Mouse (Mus musculus): ENCODE data around the gene Pkig. TPM values are rescaled to one million over a fixed set of nuclear protein-coding genes. Genes with fewer than 3 reads are reported as not detected.
A peak's percentile ranks its signal among the peaks of the same experiment; 100 is the strongest.

Pkig gene
- polyA plus RNA-seq, 1 experiment from 2014 or later, result 165 TPM

GRCm38 (mm10) chr2:163640493-163640892, 17.7 kb upstream of the Pkig start:
- ATAC-seq (ENCODE audit: low read depth), result no peak
- WGBS, result 79% methylated on average over 3 of the region's 3 CpGs

GRCm38 (mm10) chr2:163641681-163642080, 16.5 kb upstream of the Pkig start:
- Histone ChIP-seq H3K27me3 (replicated peaks; ENCODE audit: control insufficient read depth, insufficient read depth, low read length) (no peaks in the 10 kb centered on the region), H3K4me2 (ENCODE audit: low read depth, low read length) (no peak overlapping the region), H3K9me3 (ENCODE audit: control insufficient read depth, low read length) (no peaks in the 10 kb centered on the region), H3K9ac (ENCODE audit: low read depth, low read length) (no peak overlapping the region), H3K4me3 (ENCODE audit: low read depth, low read length) (no peak overlapping the region), H3K27ac (replicated peaks; ENCODE audit: low read depth, low read length) (no peak overlapping the region), H3K36me3 (ENCODE audit: control insufficient read depth, insufficient read depth, low read length) (peaks cover 16% of the 10 kb centered on the region; the same call in 1 of the 2 replicates), H3K4me1 (ENCODE audit: control insufficient read depth, insufficient read depth, low read length) (peaks cover 6% of the 10 kb centered on the region; the same call in 1 of the 2 replicates)
- 81% methylated on average over 3 of the region's 3 CpGs for WGBS
- DNase-seq (ENCODE audit: low spot score), result peak; percentile 55
- ATAC-seq (ENCODE audit: low read depth), result no peak

More at GRCm38 (mm10) chr2:163640493-163640892, 17.7 kb upstream of the Pkig start:
- H3K36me3 ChIP-seq (ENCODE audit: control insufficient read depth, insufficient read depth, low read length), result peaks cover 25% of the 10 kb centered on the region
- H3K4me2 ChIP-seq (ENCODE audit: low read depth, low read length), result no peak overlapping the region
- peaks cover 6% of the 10 kb centered on the region; the same call in 1 of the 2 replicates for H3K4me1 ChIP-seq (ENCODE audit: control insufficient read depth, insufficient read depth, low read length)
- no peaks in the 10 kb centered on the region for H3K27me3 ChIP-seq (replicated peaks; ENCODE audit: control insufficient read depth, insufficient read depth, low read length)
- no peak overlapping the region for H3K4me3 ChIP-seq (ENCODE audit: low read depth, low read length)
- H3K9me3 ChIP-seq (ENCODE audit: control insufficient read depth, low read length), result no peaks in the 10 kb centered on the region
- DNase-seq (ENCODE audit: low spot score), result no peak
- no peak overlapping the region for H3K27ac ChIP-seq (replicated peaks; ENCODE audit: low read depth, low read length)
- H3K9ac ChIP-seq (ENCODE audit: low read depth, low read length), result no peak overlapping the region

GRCm38 (mm10) chr2:163642685-163643575, 15.3 kb upstream of the Pkig start:
- peak overlapping the region; percentile 72 for H3K4me3 ChIP-seq (ENCODE audit: low read depth, low read length)
- peak overlapping the region; percentile 92 for H3K9ac ChIP-seq (ENCODE audit: low read depth, low read length)
- 84% methylated on average over 30 of the region's 30 CpGs for WGBS
- H3K4me2 ChIP-seq (ENCODE audit: low read depth, low read length), result peak overlapping the region; percentile 68
- peaks cover 6% of the 10 kb centered on the region; the same call in 1 of the 2 replicates for H3K4me1 ChIP-seq (ENCODE audit: control insufficient read depth, insufficient read depth, low read length)
- ATAC-seq (ENCODE audit: low read depth), result no peak
- H3K27ac ChIP-seq (replicated peaks; ENCODE audit: low read depth, low read length), result no peak overlapping the region; the same call in 1 of the 2 replicates
- H3K36me3 ChIP-seq (ENCODE audit: control insufficient read depth, insufficient read depth, low read length), result peaks cover 11% of the 10 kb centered on the region; the same call in 1 of the 2 replicates
- no peaks in the 10 kb centered on the region for H3K27me3 ChIP-seq (replicated peaks; ENCODE audit: control insufficient read depth, insufficient read depth, low read length)
- no peaks in the 10 kb centered on the region for H3K9me3 ChIP-seq (ENCODE audit: control insufficient read depth, low read length)
- DNase-seq (ENCODE audit: low spot score), result peak; percentile 23

- H3K36me3 ChIP-seq (ENCODE audit: control insufficient read depth, insufficient read depth, low read length), result peaks cover 11% of the 10 kb centered on the region; the same call in 1 of the 2 replicates
- WGBS, result 77% methylated on average over 2 of the region's 2 CpGs
- no peaks in the 10 kb centered on the region for H3K9me3 ChIP-seq (ENCODE audit: control insufficient read depth, low read length)
- peaks cover 6% of the 10 kb centered on the region; the same call in 1 of the 2 replicates for H3K4me1 ChIP-seq (ENCODE audit: control insufficient read depth, insufficient read depth, low read length)
- H3K27ac ChIP-seq (replicated peaks; ENCODE audit: low read depth, low read length), result peak overlapping the region; percentile 99; the same call in 1 of the 2 replicates
- peak overlapping the region; percentile 92 for H3K9ac ChIP-seq (ENCODE audit: low read depth, low read length)
- H3K4me2 ChIP-seq (ENCODE audit: low read depth, low read length), result peak overlapping the region; percentile 68
- DNase-seq (ENCODE audit: low spot score) (no peak), ATAC-seq (ENCODE audit: low read depth) (no peak)
- H3K4me3 ChIP-seq (ENCODE audit: low read depth, low read length), result peak overlapping the region; percentile 72
- no peaks in the 10 kb centered on the region for H3K27me3 ChIP-seq (replicated peaks; ENCODE audit: control insufficient read depth, insufficient read depth, low read length)
Observed at GRCm38 (mm10) chr2:163643576-163643971, 14.6 kb upstream of the Pkig start.

- Histone ChIP-seq H3K27ac (replicated peaks; ENCODE audit: low read depth, low read length) (peak overlapping the region; percentile 99), H3K36me3 (ENCODE audit: control insufficient read depth, insufficient read depth, low read length) (peaks cover 9% of the 10 kb centered on the region; the same call in 1 of the 2 replicates), H3K9ac (ENCODE audit: low read depth, low read length) (peak overlapping the region; percentile 92), H3K4me1 (ENCODE audit: control insufficient read depth, insufficient read depth, low read length) (peaks cover 6% of the 10 kb centered on the region; the same call in 1 of the 2 replicates), H3K4me3 (ENCODE audit: low read depth, low read length) (peak overlapping the region; percentile 72), H3K27me3 (replicated peaks; ENCODE audit: control insufficient read depth, insufficient read depth, low read length) (no peaks in the 10 kb centered on the region), H3K4me2 (ENCODE audit: low read depth, low read length) (peak overlapping the region; percentile 68), H3K9me3 (ENCODE audit: control insufficient read depth, low read length) (no peaks in the 10 kb centered on the region)
- no peak for DNase-seq (ENCODE audit: low spot score)
- no peak for ATAC-seq (ENCODE audit: low read depth)
- WGBS, result 11% methylated on average over 4 of the region's 4 CpGs
Observed at GRCm38 (mm10) chr2:163644047-163644446, 14.1 kb upstream of the Pkig start.

GRCm38 (mm10) chr2:163644575-163645385, 13.4 kb upstream of the Pkig start, which contains the start of gene Serinc3:
TSS of gene Serinc3 (minus strand) at chr2:163645131.
- Histone ChIP-seq H3K27me3 (replicated peaks; ENCODE audit: control insufficient read depth, insufficient read depth, low read length) (no peaks in the 10 kb centered on the region), H3K4me2 (ENCODE audit: low read depth, low read length) (peak within 1 kb of the TSS; percentile 68), H3K36me3 (ENCODE audit: control insufficient read depth, insufficient read depth, low read length) (0 out of 2 replicates have a peak, but pooled peaks cover 8% of the 10 kb centered on the region), H3K27ac (replicated peaks; ENCODE audit: low read depth, low read length) (peak within 1 kb of the TSS; percentile 99), H3K4me3 (ENCODE audit: low read depth, low read length) (peak within 1 kb of the TSS; percentile 72), H3K9me3 (ENCODE audit: control insufficient read depth, low read length) (no peaks in the 10 kb centered on the region), H3K9ac (ENCODE audit: low read depth, low read length) (peak within 1 kb of the TSS; percentile 92), H3K4me1 (ENCODE audit: control insufficient read depth, insufficient read depth, low read length) (peaks cover 6% of the 10 kb centered on the region; the same call in 1 of the 2 replicates)
- peak; percentile 96 for ATAC-seq (ENCODE audit: low read depth)
- DNase-seq (ENCODE audit: low spot score), result peak; percentile 98
- under 1% methylated on average over 62 of the region's 74 CpGs for WGBS

GRCm38 (mm10) chr2:163645700-163646460, 12.3 kb upstream of the Pkig start:
- Histone ChIP-seq H3K4me1 (ENCODE audit: control insufficient read depth, insufficient read depth, low read length) (peaks cover 6% of the 10 kb centered on the region; the same call in 1 of the 2 replicates), H3K27ac (replicated peaks; ENCODE audit: low read depth, low read length) (peak overlapping the region; percentile 99), H3K27me3 (replicated peaks; ENCODE audit: control insufficient read depth, insufficient read depth, low read length) (no peaks in the 10 kb centered on the region), H3K4me3 (ENCODE audit: low read depth, low read length) (peak overlapping the region; percentile 72; the same call in 1 of the 2 replicates), H3K36me3 (ENCODE audit: control insufficient read depth, insufficient read depth, low read length) (0 out of 2 replicates have a peak, but pooled peaks cover 4% of the 10 kb centered on the region), H3K9me3 (ENCODE audit: control insufficient read depth, low read length) (peaks cover 6% of the 10 kb centered on the region; the same call in 1 of the 2 replicates), H3K9ac (ENCODE audit: low read depth, low read length) (no peak overlapping the region), H3K4me2 (ENCODE audit: low read depth, low read length) (peak overlapping the region; percentile 68)
- WGBS, result 79% methylated on average over 11 of the region's 11 CpGs
- no peak for DNase-seq (ENCODE audit: low spot score)
- ATAC-seq (ENCODE audit: low read depth), result no peak

Measured in embryonic facial prominence, embryonic 14.5 days (tissue).